Mouse (Mus musculus) left cerebral cortex, adult 8-10 months (tissue): ENCODE results near the gene Traf2. TPM values are rescaled to one million over a fixed set of nuclear protein-coding genes. Genes with fewer than 3 reads are reported as not detected.

Experiments used
- total RNA-seq, 4 experiments: library from RNA; stranded (reverse); gene quantifications; 2 replicates each; pipeline ENCODE4 v1.2.4; 2022

Traf2 gene
- total RNA-seq, 4 experiments from 2014 or later: 10.3 to 11.9 (median 10.4) TPM

Other genes starting within 250 kb of the Traf2 start
- gene Grin1, start 227.8 kb downstream of the Traf2 start, total RNA-seq: 100 to 1,000 TPM; 390 to 399 (median 395) TPM
- 10 to 100 TPM; 57.3 to 64.7 (median 61.0) TPM for gene Man1b1, start 214.6 kb downstream of the Traf2 start, total RNA-seq
- 10 to 100 TPM; 35.1 to 50.7 (median 37.9) TPM for gene Dpp7, start 190.6 kb downstream of the Traf2 start, total RNA-seq
- gene Uap1l1, start 181.3 kb downstream of the Traf2 start, total RNA-seq: 10 to 100 TPM; 20.9 to 31.0 (median 25.8) TPM
- 1 to 10 TPM; 1.7 to 3.8 (median 2.3) TPM for gene Sapcd2, start 174.6 kb downstream of the Traf2 start, total RNA-seq
- 10 to 100 TPM; 13.1 to 17.5 (median 16.2) TPM for gene Entpd2, start 151.1 kb downstream of the Traf2 start, total RNA-seq
- 100 to 1,000 TPM; 307 to 332 (median 316) TPM for gene Npdc1, start 147.6 kb downstream of the Traf2 start, total RNA-seq
- under 1 TPM in 2 of 4 experiments, not detected in 2; 0.40 to 0.84 TPM for gene Fut7, start 123.7 kb downstream of the Traf2 start, total RNA-seq
- gene Abca2, start 118.2 kb downstream of the Traf2 start, total RNA-seq: 100 to 1,000 TPM; 176 to 185 (median 183) TPM
- gene Clic3, start 90.1 kb downstream of the Traf2 start, total RNA-seq: 1 to 10 TPM in 2 of 4 experiments, not detected in 2; 1.2 to 1.6 TPM
- gene Paxx, start 85.8 kb downstream of the Traf2 start, total RNA-seq: 10 to 100 TPM; 67.2 to 88.0 (median 78.1) TPM
- gene Ptgds, start 76.9 kb downstream of the Traf2 start, total RNA-seq: 1,000 to 10,000 TPM; 1,862 to 2,386 (median 2,226) TPM
- not detected for gene Lcn12, start 53.0 kb downstream of the Traf2 start, total RNA-seq
- 100 to 1,000 TPM; 105 to 121 (median 113) TPM for gene Fbxw5, start 46.2 kb downstream of the Traf2 start, total RNA-seq
- gene C8g, start 45.2 kb downstream of the Traf2 start, total RNA-seq: 1 to 10 TPM in 3 of 4 experiments, under 1 TPM in 1; 0.86 to 1.9 (median 1.6) TPM
- 100 to 1,000 TPM; 123 to 209 (median 170) TPM for gene Edf1, start 10.9 kb upstream of the Traf2 start, total RNA-seq
- gene Mamdc4, start 27.9 kb upstream of the Traf2 start, total RNA-seq: 1 to 10 TPM in 3 of 4 experiments, under 1 TPM in 1; 0.46 to 3.1 (median 1.7) TPM
- gene Phpt1, start 28.3 kb upstream of the Traf2 start, total RNA-seq: 10 to 100 TPM; 57.8 to 72.0 (median 64.7) TPM
- gene Ajm1, start 34.8 kb upstream of the Traf2 start, total RNA-seq: 10 to 100 TPM; 86.8 to 96.3 (median 92.7) TPM
- gene Rabl6, start 61.6 kb upstream of the Traf2 start, total RNA-seq: 100 to 1,000 TPM; 135 to 160 (median 145) TPM
- gene Ccdc183, start 70.7 kb upstream of the Traf2 start, total RNA-seq: not detected
- 10 to 100 TPM; 21.0 to 30.4 (median 22.8) TPM for gene Tmem141, start 75.1 kb upstream of the Traf2 start, total RNA-seq
- 1 to 10 TPM in 2 of 4 experiments, under 1 TPM in 2; 0.46 to 1.2 (median 0.80) TPM for gene Fcna, start 81.1 kb upstream of the Traf2 start, total RNA-seq
- not detected for gene Lcn8, start 106.2 kb upstream of the Traf2 start, total RNA-seq
- gene Lcn5, start 111.0 kb upstream of the Traf2 start, total RNA-seq: not detected
- not detected for gene Lcn6, start 129.8 kb upstream of the Traf2 start, total RNA-seq
- gene Lcn10, start 135.8 kb upstream of the Traf2 start, total RNA-seq: not detected
- gene Obp2a, start 153.1 kb upstream of the Traf2 start, total RNA-seq: not detected
- gene Bmyc, start 159.8 kb upstream of the Traf2 start, total RNA-seq: 100 to 1,000 TPM in 2 of 4 experiments, 10 to 100 TPM in 2; 86.5 to 102 (median 95.1) TPM
- gene Obp2b, start 190.1 kb upstream of the Traf2 start, total RNA-seq: under 1 TPM in 2 of 4 experiments, not detected in 2; 0.72 to 0.74 TPM
- gene Lcn3, start 218.6 kb upstream of the Traf2 start, total RNA-seq: not detected
- not detected for gene Lcn11, start 230.1 kb upstream of the Traf2 start, total RNA-seq
- not detected for gene Gm13539, start 235.3 kb upstream of the Traf2 start, total RNA-seq